Mouse (Mus musculus) 3T3-L1 (cell line): ENCODE measurements around the gene Reep6.
A peak's percentile ranks its signal among the peaks of the same experiment; 100 is the strongest.
"Not testable (repeated sequence)": the region's sequence is repeated elsewhere in the genome, so short reads cannot be mapped to it uniquely, and the experiment has no call there.

Experiments used
- DNase-seq: peaks from one replicate; pipeline ENCODE4 v3.0.0-alpha.2; 2015; ENCODE audit warnings: low read depth, low spot score

The Reep6 gene

DNA sequence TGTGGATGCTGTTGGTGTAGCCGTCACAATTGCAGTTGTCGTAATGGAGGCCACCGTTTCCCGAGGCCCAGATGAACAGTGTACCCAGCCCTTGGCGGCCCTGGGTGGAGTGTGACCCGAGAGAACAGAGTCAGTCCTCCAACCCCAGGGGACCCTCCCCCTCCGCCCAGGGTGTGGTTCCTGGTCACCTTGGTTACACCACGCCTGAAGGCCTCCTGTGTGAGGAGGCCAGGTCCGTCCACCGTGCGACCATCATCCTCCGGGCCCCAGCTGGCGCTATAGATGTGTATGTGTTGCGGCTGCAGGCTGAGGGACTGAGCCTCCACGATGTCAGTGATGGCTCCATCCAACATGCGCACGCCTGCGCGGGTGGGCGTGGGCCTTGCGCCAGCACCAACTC is 4.7 kb upstream of the Reep6 start:
- no peak for DNase-seq

- DNase-seq = no peak
Observed at GRCm38 (mm10) chr10:80330084-80330483, 331 bp downstream of the Reep6 start.

- DNase-seq = no peak
Observed at GRCm38 (mm10) chr10:80330888-80331287, 1.1 kb downstream of the Reep6 start.

DNA sequence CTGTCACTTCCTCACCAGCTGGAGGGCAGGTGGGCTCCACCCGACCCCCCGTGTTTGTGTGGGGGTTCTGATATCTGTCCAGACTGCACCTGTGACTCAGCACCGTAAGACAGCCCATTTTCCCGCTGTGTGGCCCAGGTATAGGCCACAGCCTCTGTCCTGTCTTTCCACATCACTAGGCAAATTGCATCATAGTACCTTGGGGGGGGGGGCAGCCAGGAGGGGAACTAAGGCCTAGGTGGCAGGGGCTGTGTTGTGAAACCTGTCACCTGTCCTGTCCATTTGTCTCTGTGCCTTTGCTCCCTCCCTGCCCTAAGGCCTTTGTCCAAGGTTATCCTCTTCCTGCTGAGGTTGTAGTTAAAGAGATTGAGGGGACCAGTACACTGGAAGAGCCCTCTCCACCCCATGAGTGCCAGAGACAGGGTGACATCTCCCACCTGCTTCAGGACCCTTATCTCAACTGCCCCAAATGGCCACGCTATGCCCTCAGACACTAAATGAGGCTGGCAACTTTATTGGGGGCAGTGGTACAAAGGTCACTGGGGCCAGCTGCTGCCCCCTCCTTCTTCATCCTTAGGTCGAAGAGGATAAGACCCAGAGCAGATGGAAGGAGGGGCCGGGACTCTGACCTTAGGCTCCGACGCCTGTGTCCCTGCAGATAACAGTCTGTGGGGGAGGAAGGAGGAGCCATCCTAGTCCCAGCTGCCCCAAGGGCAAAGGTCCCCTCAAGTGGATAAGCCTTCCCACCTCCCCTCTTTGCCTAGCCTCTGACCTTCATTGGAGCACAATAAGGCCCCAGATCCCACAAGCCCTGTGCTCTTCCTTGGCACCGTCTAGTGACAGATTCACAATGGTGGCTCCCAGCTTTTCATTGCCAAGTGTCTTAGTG is 2.1 kb downstream of the Reep6 start:
- no peak for DNase-seq

GRCm38 (mm10) chr10:80332525-80332989 is 2.8 kb downstream of the Reep6 start:
- DNase-seq = no peak

DNA sequence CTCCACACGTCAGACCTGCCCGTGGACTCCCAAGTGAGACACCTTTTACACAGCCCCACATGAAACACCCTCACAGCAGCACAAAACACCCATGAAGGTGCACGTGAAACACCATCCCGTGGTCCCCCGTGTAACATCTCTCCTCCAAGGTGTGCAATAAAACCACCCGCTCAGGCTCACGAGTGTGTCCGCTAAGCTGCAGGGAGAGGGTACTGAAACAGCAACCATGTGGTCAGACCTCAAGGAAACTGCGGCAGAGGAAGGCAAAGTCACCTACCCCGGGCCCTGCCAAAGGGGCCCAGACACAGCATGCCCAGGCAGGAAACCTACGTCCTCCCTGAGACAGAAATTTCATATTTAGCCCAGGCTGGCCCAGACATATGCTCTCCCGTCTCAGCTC is 6.5 kb downstream of the Reep6 start:
- DNase-seq = no peak

GRCm38 (mm10) chr10:80339941-80340750 is 10.4 kb downstream of the Reep6 start:
- peak; percentile 85 for DNase-seq

GRCm38 (mm10) chr10:80341026-80341425 is 11.3 kb downstream of the Reep6 start:
- DNase-seq = no peak

- no peak for DNase-seq
Observed at GRCm38 (mm10) chr10:80341491-80342304, 11.9 kb downstream of the Reep6 start.

DNA sequence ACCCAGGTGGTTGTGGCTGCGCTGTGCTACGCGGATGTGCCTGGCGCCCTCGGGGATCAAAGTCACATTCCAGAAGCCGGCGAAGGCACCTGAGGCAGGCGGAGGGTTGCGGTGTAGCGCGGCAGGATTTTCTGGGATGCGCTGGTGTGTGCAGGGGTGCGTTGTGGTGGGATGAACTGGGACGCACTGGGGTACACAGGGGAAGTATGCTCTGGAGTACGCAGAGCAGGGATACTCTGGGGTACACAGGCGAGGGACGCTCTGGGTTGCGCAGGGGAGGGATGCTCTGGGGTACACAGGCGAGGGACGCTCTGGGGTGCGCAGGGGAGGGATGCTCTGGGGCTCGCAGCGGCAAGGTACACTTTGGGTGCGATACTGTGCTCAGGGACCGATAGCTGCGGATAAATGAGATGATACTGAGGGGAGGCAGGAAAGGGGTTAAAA is 12.6 kb downstream of the Reep6 start:
- DNase-seq = no peak

DNA sequence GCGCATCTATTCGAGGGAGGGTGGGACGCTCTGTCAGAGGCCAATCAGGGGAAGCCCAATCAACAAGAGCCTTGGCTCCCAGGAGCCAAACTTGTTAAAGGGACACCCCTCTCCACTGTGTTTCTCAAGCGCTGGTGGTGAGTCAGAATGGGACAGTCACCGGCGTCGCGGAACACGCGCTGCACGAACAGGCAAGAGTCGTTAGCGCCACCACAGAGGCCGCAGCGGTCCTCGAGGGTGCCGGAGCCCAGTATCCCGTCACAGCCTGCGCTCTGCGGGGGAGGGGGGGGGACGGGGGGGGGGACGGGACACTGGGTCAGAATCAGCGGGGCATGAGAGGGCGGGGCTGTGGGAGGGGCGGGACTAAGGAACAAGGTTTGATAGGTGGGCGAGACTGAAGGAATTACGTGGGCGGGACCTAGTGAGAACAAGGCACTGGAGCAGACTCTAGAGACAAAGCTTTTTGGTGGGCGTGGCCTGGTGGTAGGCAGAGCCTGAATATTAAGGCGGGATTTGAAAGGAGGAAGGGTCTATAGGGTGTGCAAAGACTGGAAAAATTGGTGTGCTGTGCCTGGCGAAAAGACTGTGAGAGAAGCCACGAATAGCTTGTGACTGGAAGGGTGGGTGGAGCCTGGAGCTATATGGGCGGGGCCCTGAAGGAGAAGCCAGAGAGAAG is 13.1 kb downstream of the Reep6 start:
- no peak for DNase-seq

DNA sequence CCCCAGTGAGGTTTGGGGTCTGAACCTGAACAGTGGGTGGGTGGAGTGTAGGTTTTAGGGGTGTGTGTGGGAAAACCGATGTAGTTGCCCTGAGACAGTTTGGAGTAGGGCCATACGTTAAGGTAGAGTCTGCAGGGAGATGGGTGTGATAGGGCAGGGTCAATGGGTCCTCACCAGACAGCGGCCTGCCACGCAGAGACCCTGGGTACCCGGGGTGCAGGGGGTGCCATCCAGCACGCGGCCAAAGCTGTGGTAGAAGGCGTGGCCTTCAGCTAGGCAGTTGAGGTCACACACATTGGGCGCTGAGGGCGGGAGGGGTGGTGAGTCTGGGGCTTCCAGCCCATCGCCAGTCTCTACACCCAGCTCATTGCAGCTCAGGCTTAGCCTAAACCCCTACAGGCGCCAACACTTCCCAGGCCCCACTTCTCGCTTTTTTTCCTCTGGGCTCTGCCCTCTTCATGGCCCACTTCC is 13.7 kb downstream of the Reep6 start:
- DNase-seq = no peak

DNA sequence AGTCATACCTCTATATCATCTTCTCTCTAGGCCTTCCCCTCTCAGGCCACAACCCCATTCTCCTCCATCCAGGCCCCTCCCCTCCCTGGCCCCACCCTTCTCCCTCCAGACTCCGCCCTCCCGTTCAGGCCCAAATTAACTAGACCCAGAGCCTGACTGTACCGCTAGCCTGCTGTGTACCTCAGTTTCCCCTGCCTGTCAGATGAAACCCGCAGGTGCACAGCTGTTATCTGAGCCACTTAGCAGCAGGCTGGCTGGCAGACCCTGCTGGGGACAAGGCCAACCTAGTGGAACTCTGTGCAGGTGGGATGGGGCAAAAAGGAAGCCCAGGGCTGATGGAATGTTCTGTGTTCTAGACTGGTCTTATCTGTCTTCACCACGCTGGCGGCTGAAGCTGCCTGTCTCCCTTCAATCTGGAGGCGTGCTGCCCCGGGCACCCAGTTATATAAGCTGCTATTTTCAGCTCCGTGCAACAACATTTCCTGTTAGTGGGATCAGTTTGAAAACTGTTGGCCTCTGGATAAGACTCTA is 14.4 kb downstream of the Reep6 start:
- DNase-seq = no peak

DNA sequence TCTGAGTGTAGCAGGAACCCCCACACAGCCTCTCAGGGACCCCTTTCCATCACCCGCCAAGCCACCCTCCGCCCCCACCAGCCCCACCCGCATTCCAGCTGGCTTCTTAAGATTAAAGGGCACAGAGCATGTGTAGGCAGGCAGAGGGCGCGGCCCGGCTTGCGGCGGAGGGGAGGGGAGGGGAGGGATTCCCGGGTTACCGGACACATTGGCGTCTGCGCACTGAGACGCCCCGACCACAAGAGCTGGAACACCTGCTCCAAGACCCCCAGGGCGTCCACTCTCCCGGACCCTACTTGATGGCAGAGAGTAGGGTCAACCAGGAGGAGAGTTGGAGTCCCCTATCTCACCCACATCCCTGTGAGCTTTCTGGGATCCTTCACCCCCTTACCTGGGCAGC is 15.4 kb downstream of the Reep6 start:
- no peak for DNase-seq

- not testable (repeated sequence) for DNase-seq
Observed at GRCm38 (mm10) chr10:80345929-80346328, 16.2 kb downstream of the Reep6 start.

GRCm38 (mm10) chr10:80347514-80347967 is 17.8 kb downstream of the Reep6 start:
- DNase-seq = peak; percentile 54

- peak; percentile 67 for DNase-seq
Observed at GRCm38 (mm10) chr10:80348244-80348781, 18.6 kb downstream of the Reep6 start, which contains the start of gene Adamtsl5. TSS of gene Adamtsl5 (minus strand) at chr10:80348412.

GRCm38 (mm10) chr10:80348981-80349380 is 19.2 kb downstream of the Reep6 start:
- no peak for DNase-seq

DNA sequence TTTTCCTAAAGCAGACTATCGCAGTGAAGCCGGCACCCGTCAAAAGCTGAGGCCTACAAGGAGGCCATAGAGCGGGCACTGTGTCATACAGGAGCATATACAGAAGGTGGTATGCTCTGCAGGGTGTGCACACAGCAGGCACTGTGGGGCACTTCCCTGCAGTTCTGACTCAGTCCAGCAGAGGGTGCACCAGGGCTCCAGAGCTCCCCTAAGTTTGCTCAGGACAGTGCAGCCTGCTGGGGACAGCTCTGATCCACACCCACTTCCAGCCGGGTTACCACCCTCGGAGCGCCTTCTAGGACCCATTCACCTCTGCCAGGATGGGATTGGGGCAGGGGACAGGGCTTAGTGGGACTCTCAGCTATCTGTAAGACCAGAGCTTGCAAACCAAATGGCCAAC is 20.5 kb downstream of the Reep6 start:
- DNase-seq = peak; percentile 95

DNA sequence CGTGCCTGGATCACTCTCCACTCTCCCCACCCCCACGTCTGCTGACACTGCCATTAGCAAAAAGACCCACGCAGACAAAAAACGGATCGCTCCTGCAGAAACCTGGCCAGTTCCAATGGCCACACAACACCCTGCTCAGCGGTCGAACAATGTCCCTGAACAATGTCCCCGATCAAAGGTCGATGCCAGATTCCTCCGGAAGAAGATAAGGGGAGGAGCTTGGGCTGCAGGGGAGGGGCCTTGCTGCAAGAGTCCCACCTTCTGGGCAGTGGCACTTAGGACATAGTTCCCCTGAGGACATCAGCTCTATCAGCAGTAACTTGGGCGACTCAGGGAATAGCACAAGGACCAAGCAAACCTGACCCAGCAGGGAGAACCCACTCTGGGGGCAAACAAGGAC is 22.1 kb downstream of the Reep6 start:
- DNase-seq = no peak
